ENCODE assay signal across 25 mouse cellular contexts in genomic region chr8:103078559-103078958, GRCm38 (mm10).
A peak's percentile ranks its signal among the peaks of the same experiment; 100 is the strongest.
DNase-seq lines count a peak whose midpoint lies in the region; ATAC-seq lines count a peak whose summit lies in the region.
"Had no signal": no experiment of that assay in that cellular context is flagged by ENCODE, and none has a peak within 500 bp of the region (broad histone marks: within the 10 kb centered on the region; RNA-seq: fewer than 3 reads in every experiment).

No protein-coding gene starts in this region.

- H3K27ac ChIP-seq in heart, embryonic 12.5 days (ENCODE audit: poor library complexity, severe bottlenecking) = no peak overlapping the region
- H3K27ac ChIP-seq in embryonic facial prominence, embryonic 13.5 days = peak overlapping the region; percentile 65
- peak overlapping the region; percentile 77 for H3K27ac ChIP-seq in limb, embryonic 10.5 days
- H3K27ac ChIP-seq: forebrain, embryonic 12.5 days; gastrocnemius, adult 2 months; hindbrain, embryonic 15.5 days; intestine, embryonic 15.5 days; left cerebral cortex, adult 2 months; liver, embryonic 15.5 days; macrophage; stomach, postnatal 0 days had no signal

- H3K27me3 ChIP-seq in heart, embryonic 12.5 days (replicated peaks) = no peaks in the 10 kb centered on the region
- no peaks in the 10 kb centered on the region for H3K27me3 ChIP-seq in embryonic facial prominence, embryonic 13.5 days
- no peaks in the 10 kb centered on the region for H3K27me3 ChIP-seq in limb, embryonic 10.5 days (ENCODE audit: low read depth, poor library complexity, severe bottlenecking)
- H3K27me3 ChIP-seq: forebrain, embryonic 12.5 days; hindbrain, embryonic 15.5 days; intestine, embryonic 15.5 days; liver, embryonic 15.5 days had no signal

- DNase-seq in heart, postnatal 10 days = no peak
- DNase-seq in embryo, embryonic 10.5 days (ENCODE audit: low spot score) = peak; percentile 39
- peak; percentile 49 for DNase-seq in limb, embryonic 10.5 days (ENCODE audit: low spot score)
- DNase-seq in kidney, adult 9 months = no peak
- DNase-seq in gastrocnemius, postnatal 25 days = no peak
- no peak for DNase-seq in spleen, adult 12 weeks (ENCODE audit: low spot score)
- DNase-seq: adrenal gland, postnatal 10 days; cerebellum, adult 8-10 months; gastrocnemius, adult 2 months; kidney, postnatal 25 days; left cerebral cortex, postnatal 4 days; thymus, adult 2 months; thymus, postnatal 4 days had no signal

- intact Hi-C loops in heart, postnatal 10 days (cut with DNase I) = no loop called here

- no peaks in the 10 kb centered on the region for H3K4me1 ChIP-seq in heart, embryonic 12.5 days (replicated peaks)
- peaks cover 3% of the 10 kb centered on the region; the same call in 1 of the 2 replicates for H3K4me1 ChIP-seq in embryonic facial prominence, embryonic 13.5 days
- peaks cover 13% of the 10 kb centered on the region for H3K4me1 ChIP-seq in limb, embryonic 10.5 days
- H3K4me1 ChIP-seq: forebrain, embryonic 12.5 days; hindbrain, embryonic 15.5 days; intestine, embryonic 15.5 days; liver, embryonic 15.5 days had no signal

- 0 out of 2 replicates have a peak, but pooled peaks have one; percentile 33 for ATAC-seq in heart, embryonic 12.5 days (ENCODE audit: insufficient number of reproducible peaks, low FRiP score)
- ATAC-seq in embryonic facial prominence, embryonic 13.5 days (ENCODE audit: insufficient number of reproducible peaks, insufficient read depth, low FRiP score, low TSS enrichment, low read depth) = no peak
- ATAC-seq: intestine, embryonic 15.5 days; midbrain, embryonic 16.5 days had no signal

- H3K36me3 ChIP-seq in heart, embryonic 12.5 days = no peaks in the 10 kb centered on the region
- H3K36me3 ChIP-seq in embryonic facial prominence, embryonic 13.5 days = no peaks in the 10 kb centered on the region
- no peaks in the 10 kb centered on the region for H3K36me3 ChIP-seq in limb, embryonic 10.5 days
- H3K36me3 ChIP-seq: forebrain, embryonic 12.5 days; hindbrain, embryonic 15.5 days; intestine, embryonic 15.5 days; liver, embryonic 15.5 days had no signal

- H3K9ac ChIP-seq in heart, embryonic 12.5 days = no peak overlapping the region
- H3K9ac ChIP-seq in embryonic facial prominence, embryonic 13.5 days = no peak overlapping the region
- H3K9ac ChIP-seq: forebrain, embryonic 12.5 days; hindbrain, embryonic 15.5 days; intestine, embryonic 15.5 days; liver, embryonic 15.5 days had no signal

- 35% methylated on average over 3 of the region's 3 CpGs for WGBS in heart, embryonic 12.5 days
- 20% methylated on average over 3 of the region's 3 CpGs for WGBS in embryonic facial prominence, embryonic 13.5 days
- WGBS in limb, embryonic 10.5 days = 22% methylated on average over 3 of the region's 3 CpGs

- H3K4me3 ChIP-seq in heart, embryonic 12.5 days = no peak overlapping the region
- H3K4me3 ChIP-seq in embryonic facial prominence, embryonic 13.5 days = no peak overlapping the region
- no peak overlapping the region for H3K4me3 ChIP-seq in limb, embryonic 10.5 days
- H3K4me3 ChIP-seq: erythroblast, embryonic 14.5 days; forebrain, embryonic 12.5 days; gastrocnemius, adult 2 months; hindbrain, embryonic 15.5 days; intestine, embryonic 15.5 days; left cerebral cortex, adult 2 months; liver, embryonic 15.5 days; myocyte had no signal

- H3K9me3 ChIP-seq in heart, embryonic 12.5 days (replicated peaks) = no peaks in the 10 kb centered on the region
- no peaks in the 10 kb centered on the region for H3K9me3 ChIP-seq in embryonic facial prominence, embryonic 13.5 days
- H3K9me3 ChIP-seq in limb, embryonic 10.5 days (replicated peaks) = no peaks in the 10 kb centered on the region
- H3K9me3 ChIP-seq: forebrain, embryonic 12.5 days; hindbrain, embryonic 15.5 days; intestine, embryonic 15.5 days; liver, embryonic 15.5 days had no signal

- H3K4me2 ChIP-seq in heart, embryonic 12.5 days = no peak overlapping the region
- H3K4me2 ChIP-seq in embryonic facial prominence, embryonic 13.5 days = no peak overlapping the region
- H3K4me2 ChIP-seq: forebrain, embryonic 12.5 days; hindbrain, embryonic 15.5 days; intestine, embryonic 15.5 days; liver, embryonic 15.5 days had no signal

Comparison
In these comparisons a context has a peak if more than half of its experiments do, and no peak if none do; other contexts are left out.
1. DNase-seq: peak in embryo, embryonic 10.5 days (single experiment) and limb, embryonic 10.5 days (single experiment); none in heart, postnatal 10 days (0 of 2), kidney, adult 9 months (single experiment), gastrocnemius, postnatal 25 days (single experiment) and spleen, adult 12 weeks (single experiment).